Mouse (Mus musculus) midbrain, embryonic 10.5 days (tissue): Measurements from ENCODE around the gene Kif5c. TPM values are rescaled to one million over a fixed set of nuclear protein-coding genes. Genes with fewer than 3 reads are reported as not detected.

Experiments used
- DNase-seq: peaks from one replicate; pipeline ENCODE4 v3.0.0-alpha.2; 2017; ENCODE audit warnings: low spot score
- H3K27ac ChIP-seq: fragments of 300-500 bp; sonication (generic); replicated peaks from 2 replicates; pipeline ENCODE4 v1.5.1; 2016; ENCODE audit warnings: mild to moderate bottlenecking
- H3K27me3 ChIP-seq: fragments of 300-500 bp; sonication (generic); 2 replicates; pipeline ENCODE4 v1.6.1; 2016; ENCODE audit warnings: low read depth, mild to moderate bottlenecking; ENCODE audit not compliant: poor library complexity, severe bottlenecking
- H3K36me3 ChIP-seq: fragments of 300-500 bp; sonication (generic); 2 replicates; pipeline ENCODE4 v1.6.1; 2016; ENCODE audit warnings: mild to moderate bottlenecking, moderate library complexity
- H3K4me1 ChIP-seq: fragments of 300-500 bp; sonication (generic); 2 replicates; pipeline ENCODE4 v1.6.1; 2016
- H3K4me3 ChIP-seq: fragments of 300-500 bp; sonication (generic); 2 replicates; pipeline ENCODE4 v1.5.1; 2016; ENCODE audit warnings: mild to moderate bottlenecking, moderate library complexity
- H3K9me3 ChIP-seq: fragments of 300-500 bp; sonication (generic); replicated peaks from 2 replicates; pipeline ENCODE4 v1.6.1; 2016; ENCODE audit warnings: mild to moderate bottlenecking
- WGBS: fragments of 180-500 bp; shearing (Covaris S2); methylation state at CpG from one replicate; pipeline ENCODE4 v1.1.7; 2016; 5-methylcytosine and 5-hydroxymethylcytosine counted together
- polyA plus RNA-seq: library from polyadenylated mRNA; unstranded; fragments of >200 nt; fragmentation: Nextera tagmentation; extraction: Ambion mirVana; gene quantifications from 2 replicates; pipeline ENCODE4 v1.2.1, GENCODE M21; 2016

Gene Kif5c
- polyA plus RNA-seq, 1 experiment from 2014 or later, result 37.3 TPM

GRCm38 (mm10) chr2:49774180-49774579 is 155.1 kb downstream of the Kif5c start:
- H3K4me1 ChIP-seq, result peaks cover 4% of the 10 kb centered on the region; the same call in 1 of the 2 replicates
- DNase-seq, result no peak
- peaks cover 43% of the 10 kb centered on the region for H3K36me3 ChIP-seq
- no peaks in the 10 kb centered on the region for H3K9me3 ChIP-seq
- no peaks in the 10 kb centered on the region for H3K27me3 ChIP-seq
- H3K4me3 ChIP-seq, result no peak overlapping the region
- H3K27ac ChIP-seq, result no peak overlapping the region

DNA sequence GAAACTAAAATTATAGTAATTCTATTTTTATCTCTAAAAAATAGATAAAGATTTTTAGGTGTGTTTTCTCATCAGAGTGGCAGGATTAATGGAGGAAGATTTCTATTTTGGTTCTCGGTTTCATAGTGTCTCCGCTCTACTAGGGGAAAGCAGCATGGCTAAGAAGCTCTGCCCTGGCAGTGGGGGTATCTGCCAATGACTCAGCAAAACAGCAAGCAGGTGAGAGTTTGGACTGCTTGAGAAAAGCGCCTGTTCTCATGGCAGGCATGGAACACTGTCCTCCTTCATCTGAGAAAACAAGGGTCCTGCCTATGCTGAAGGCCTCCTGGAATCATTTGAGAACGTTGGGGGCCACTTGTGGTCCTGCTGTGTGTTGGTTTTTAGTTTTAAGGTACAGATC is 156.1 kb downstream of the Kif5c start:
- DNase-seq, result no peak
- H3K36me3 ChIP-seq, result peaks cover 33% of the 10 kb centered on the region
- H3K4me3 ChIP-seq, result no peak overlapping the region
- H3K27ac ChIP-seq, result no peak overlapping the region
- H3K9me3 ChIP-seq, result no peaks in the 10 kb centered on the region
- no peaks in the 10 kb centered on the region for H3K27me3 ChIP-seq
- 86% methylated on average over 4 of the region's 4 CpGs for WGBS
- H3K4me1 ChIP-seq, result 0 out of 2 replicates have a peak, but pooled peaks cover 3% of the 10 kb centered on the region

- no peaks in the 10 kb centered on the region for H3K27me3 ChIP-seq
- no peak overlapping the region for H3K4me3 ChIP-seq
- no peaks in the 10 kb centered on the region for H3K9me3 ChIP-seq
- 0 out of 2 replicates have a peak, but pooled peaks cover 3% of the 10 kb centered on the region for H3K4me1 ChIP-seq
- peaks cover 28% of the 10 kb centered on the region for H3K36me3 ChIP-seq
- no peak overlapping the region for H3K27ac ChIP-seq
- no peak for DNase-seq
These were observed 156.6 kb downstream of the Kif5c start for GRCm38 (mm10) chr2:49775735-49776134.

GRCm38 (mm10) chr2:49776407-49776806 is 157.3 kb downstream of the Kif5c start:
- Histone ChIP-seq H3K4me3 (no peak overlapping the region), H3K27ac (no peak overlapping the region), H3K9me3 (no peaks in the 10 kb centered on the region), H3K4me1 (0 out of 2 replicates have a peak, but pooled peaks cover 3% of the 10 kb centered on the region), H3K36me3 (peaks cover 23% of the 10 kb centered on the region), H3K27me3 (no peaks in the 10 kb centered on the region)
- DNase-seq, result no peak
- WGBS, result 91% methylated on average over 4 of the region's 4 CpGs

DNA sequence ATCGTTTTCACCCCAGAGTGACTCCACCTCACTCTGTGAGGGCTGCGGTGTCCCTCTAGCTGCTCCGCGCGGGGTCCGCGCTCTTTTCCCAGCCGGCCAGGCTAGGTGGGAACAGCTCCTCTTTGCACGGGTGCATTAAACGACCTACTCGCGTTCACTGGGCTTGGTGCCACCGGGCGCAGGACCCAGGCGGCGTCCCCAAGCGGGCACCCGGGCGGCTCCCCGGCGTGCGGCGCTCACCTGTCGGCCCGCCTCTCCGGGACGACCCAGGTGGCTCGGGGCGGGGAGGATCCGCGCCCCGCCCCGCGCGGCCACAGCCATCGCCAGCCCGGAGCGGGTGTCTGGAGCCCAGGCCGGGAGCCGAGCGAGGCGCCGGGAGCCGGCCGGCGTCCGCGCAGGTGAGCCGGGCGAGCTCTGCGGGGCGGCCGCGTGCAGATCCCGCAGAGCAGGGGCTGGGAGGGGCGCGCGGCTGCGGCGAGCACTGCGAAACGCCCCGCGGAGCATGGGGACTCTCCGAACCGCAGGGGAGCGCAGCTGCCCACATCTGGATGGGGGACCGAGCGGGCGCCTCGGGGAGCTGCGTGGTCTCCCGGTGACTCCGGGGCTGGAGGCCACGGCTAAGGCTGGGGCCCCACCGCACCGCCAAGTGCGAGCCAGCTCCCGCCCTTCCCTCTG is 168.4 kb downstream of the Kif5c start, which contains the start of gene Lypd6b:
Lypd6b (plus strand) TSS at position 313 of the 675 bp plus-strand sequence.
- peak within 1 kb of the TSS; percentile 74 for H3K27ac ChIP-seq
- H3K36me3 ChIP-seq, result no peaks in the 10 kb centered on the region
- no peaks in the 10 kb centered on the region for H3K9me3 ChIP-seq
- H3K4me1 ChIP-seq, result peaks cover 16% of the 10 kb centered on the region
- H3K27me3 ChIP-seq, result peaks cover 57% of the 10 kb centered on the region
- WGBS, result under 1% methylated on average over 77 of the region's 79 CpGs
- peak within 1 kb of the TSS; percentile 79 for H3K4me3 ChIP-seq
- DNase-seq, result peak; percentile 47

- Histone ChIP-seq H3K9me3 (no peaks in the 10 kb centered on the region), H3K4me3 (peak overlapping the region; percentile 79), H3K36me3 (no peaks in the 10 kb centered on the region), H3K27me3 (peaks cover 57% of the 10 kb centered on the region), H3K4me1 (peaks cover 16% of the 10 kb centered on the region), H3K27ac (peak overlapping the region; percentile 74)
- peak; percentile 42 for DNase-seq
- 1% methylated on average over 14 of the region's 14 CpGs for WGBS
These were observed 168.9 kb downstream of the Kif5c start for GRCm38 (mm10) chr2:49788051-49788418.

GRCm38 (mm10) chr2:49788643-49789042 is 169.5 kb downstream of the Kif5c start:
- H3K36me3 ChIP-seq, result no peaks in the 10 kb centered on the region
- peaks cover 16% of the 10 kb centered on the region for H3K4me1 ChIP-seq
- peaks cover 57% of the 10 kb centered on the region for H3K27me3 ChIP-seq
- no peak overlapping the region for H3K27ac ChIP-seq
- no peak overlapping the region for H3K4me3 ChIP-seq
- WGBS, result 23% methylated on average over 3 of the region's 3 CpGs
- H3K9me3 ChIP-seq, result no peaks in the 10 kb centered on the region
- DNase-seq, result no peak

- 77% methylated on average over 6 of the region's 6 CpGs for WGBS
- no peak for DNase-seq
- Histone ChIP-seq H3K4me1 (peaks cover 16% of the 10 kb centered on the region), H3K27ac (no peak overlapping the region), H3K9me3 (no peaks in the 10 kb centered on the region), H3K4me3 (no peak overlapping the region), H3K36me3 (no peaks in the 10 kb centered on the region), H3K27me3 (peaks cover 57% of the 10 kb centered on the region)
These were observed 170.0 kb downstream of the Kif5c start for GRCm38 (mm10) chr2:49789078-49789477.

GRCm38 (mm10) chr2:49789504-49789903 is 170.4 kb downstream of the Kif5c start:
- no peak for DNase-seq
- Histone ChIP-seq H3K9me3 (no peaks in the 10 kb centered on the region), H3K4me3 (no peak overlapping the region), H3K4me1 (peaks cover 16% of the 10 kb centered on the region), H3K36me3 (no peaks in the 10 kb centered on the region), H3K27ac (no peak overlapping the region), H3K27me3 (peaks cover 57% of the 10 kb centered on the region)
- WGBS, result 90% methylated on average over 5 of the region's 5 CpGs

GRCm38 (mm10) chr2:49797444-49798143 is 178.5 kb downstream of the Kif5c start:
- no peaks in the 10 kb centered on the region for H3K9me3 ChIP-seq
- H3K27me3 ChIP-seq, result no peaks in the 10 kb centered on the region
- no peak for DNase-seq
- 71% methylated on average over 14 of the region's 14 CpGs for WGBS
- no peaks in the 10 kb centered on the region for H3K36me3 ChIP-seq
- no peak overlapping the region for H3K27ac ChIP-seq
- no peaks in the 10 kb centered on the region for H3K4me1 ChIP-seq
- H3K4me3 ChIP-seq, result no peak overlapping the region

GRCm38 (mm10) chr2:49804448-49804847 is 185.3 kb downstream of the Kif5c start:
- H3K36me3 ChIP-seq, result no peaks in the 10 kb centered on the region
- no peaks in the 10 kb centered on the region for H3K9me3 ChIP-seq
- 76% methylated on average over 8 of the region's 8 CpGs for WGBS
- no peaks in the 10 kb centered on the region for H3K27me3 ChIP-seq
- H3K27ac ChIP-seq, result no peak overlapping the region
- no peaks in the 10 kb centered on the region for H3K4me1 ChIP-seq
- no peak for DNase-seq
- no peak overlapping the region for H3K4me3 ChIP-seq

- Histone ChIP-seq H3K27ac (no peak overlapping the region), H3K27me3 (no peaks in the 10 kb centered on the region), H3K9me3 (no peaks in the 10 kb centered on the region), H3K36me3 (no peaks in the 10 kb centered on the region), H3K4me1 (no peaks in the 10 kb centered on the region), H3K4me3 (no peak overlapping the region)
- no peak for DNase-seq
- 83% methylated on average over 11 of the region's 11 CpGs for WGBS
These were observed 186.8 kb downstream of the Kif5c start for GRCm38 (mm10) chr2:49805736-49806371.

GRCm38 (mm10) chr2:49809496-49809895 is 190.4 kb downstream of the Kif5c start:
- Histone ChIP-seq H3K36me3 (no peaks in the 10 kb centered on the region), H3K4me1 (peaks cover 4% of the 10 kb centered on the region; the same call in 1 of the 2 replicates), H3K27ac (no peak overlapping the region), H3K9me3 (no peaks in the 10 kb centered on the region), H3K27me3 (no peaks in the 10 kb centered on the region; the same call in 1 of the 2 replicates), H3K4me3 (no peak overlapping the region)
- 84% methylated on average over 6 of the region's 6 CpGs for WGBS
- DNase-seq, result no peak
